Mouse (Mus musculus) retina, postnatal 1 day (tissue): ENCODE data around the gene Sit1.

ENCODE experiments used
- DNase-seq: peaks from one replicate; pipeline ENCODE4 v3.0.0-alpha.2; 2012

Sit1 gene

GRCm38 (mm10) chr4:43483535-43484091 is at the start of gene Sit1:
Gene Sit1 (minus strand): TSS chr4:43483734.
- no peak for DNase-seq

GRCm38 (mm10) chr4:43533270-43533669 is 49.7 kb upstream of the Sit1 start:
- no peak for DNase-seq

DNA sequence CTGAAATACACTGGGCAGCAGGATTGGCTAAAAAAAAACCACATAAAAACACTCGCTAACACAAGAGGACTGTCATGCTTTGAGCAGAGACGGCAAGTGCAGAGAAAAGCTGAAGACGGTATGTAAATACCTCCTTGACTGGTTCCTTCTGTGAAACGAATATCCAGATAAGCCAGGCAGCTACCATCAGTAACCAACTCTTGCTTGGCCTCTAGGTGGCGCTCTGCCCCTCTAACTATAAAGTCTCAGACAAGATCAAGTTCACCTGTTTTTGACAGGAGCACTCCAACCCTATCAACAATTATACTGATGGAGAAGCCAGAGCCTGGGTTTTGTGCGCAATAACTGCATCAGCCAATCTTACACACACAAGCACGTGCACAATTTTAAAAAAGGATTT is 47.0 kb upstream of the Sit1 start:
- DNase-seq = peak; percentile 76

- DNase-seq = peak; percentile 26
Observed at GRCm38 (mm10) chr4:43530081-43530501, 46.6 kb upstream of the Sit1 start.

DNA sequence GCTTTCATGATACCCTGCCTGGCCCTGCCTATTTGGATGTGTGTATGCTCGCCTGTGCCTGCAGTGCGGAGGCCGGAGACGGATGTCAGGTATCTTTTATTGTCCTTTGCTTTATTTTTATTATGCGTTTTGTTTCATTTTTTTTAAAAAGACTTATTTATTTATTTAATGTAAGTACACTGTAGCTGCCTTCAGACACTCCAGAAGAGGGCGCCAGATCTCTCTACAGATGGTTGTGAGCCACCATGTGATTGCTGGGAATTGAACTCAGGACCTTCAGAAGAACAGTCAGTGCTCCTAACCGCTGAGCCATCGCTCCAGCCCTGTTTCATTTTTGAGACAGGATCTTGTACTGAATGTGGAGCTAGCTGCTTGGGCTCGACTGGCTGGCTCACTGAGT is 45.0 kb upstream of the Sit1 start:
- DNase-seq = peak; percentile 21

DNA sequence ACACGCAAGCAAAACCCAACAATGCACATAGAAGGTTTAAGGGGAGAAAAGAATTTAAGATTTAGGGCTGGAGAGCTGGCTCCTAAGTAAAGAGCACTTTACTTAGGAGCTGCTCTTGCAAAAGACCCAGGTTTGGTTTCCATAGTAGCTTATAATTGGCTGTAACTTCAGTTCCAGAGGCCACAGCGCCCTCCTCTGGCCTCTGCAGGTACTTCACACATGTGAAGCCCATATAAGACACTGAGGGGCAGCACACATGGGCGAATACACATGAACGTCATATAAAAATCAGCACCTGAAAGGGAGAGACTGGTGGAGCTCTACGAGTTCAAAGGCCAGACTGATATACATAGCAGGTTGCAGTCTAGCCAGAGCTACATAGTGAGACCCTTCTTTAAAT is 44.3 kb upstream of the Sit1 start:
- DNase-seq = peak; percentile 23

DNA sequence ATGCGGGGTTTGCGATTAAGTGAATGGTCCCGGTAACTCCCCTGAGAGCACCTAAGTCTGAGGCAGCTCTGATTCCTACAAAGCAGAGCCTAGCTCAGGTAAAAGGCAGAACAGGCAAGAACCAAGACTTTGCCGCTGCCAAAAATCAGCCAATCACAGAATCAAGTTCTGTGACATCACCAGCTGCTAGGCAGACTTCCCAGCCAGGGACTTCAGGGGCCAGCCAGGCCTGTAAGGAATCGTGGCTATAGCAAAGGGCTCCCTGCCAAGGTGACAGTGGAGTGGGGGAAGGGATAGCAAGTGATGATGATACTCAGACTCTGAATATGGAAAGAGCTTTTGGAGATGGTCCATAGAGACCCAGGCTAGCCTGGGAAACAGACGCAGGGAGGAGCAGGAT is 36.4 kb upstream of the Sit1 start:
- DNase-seq = peak; percentile 84

DNA sequence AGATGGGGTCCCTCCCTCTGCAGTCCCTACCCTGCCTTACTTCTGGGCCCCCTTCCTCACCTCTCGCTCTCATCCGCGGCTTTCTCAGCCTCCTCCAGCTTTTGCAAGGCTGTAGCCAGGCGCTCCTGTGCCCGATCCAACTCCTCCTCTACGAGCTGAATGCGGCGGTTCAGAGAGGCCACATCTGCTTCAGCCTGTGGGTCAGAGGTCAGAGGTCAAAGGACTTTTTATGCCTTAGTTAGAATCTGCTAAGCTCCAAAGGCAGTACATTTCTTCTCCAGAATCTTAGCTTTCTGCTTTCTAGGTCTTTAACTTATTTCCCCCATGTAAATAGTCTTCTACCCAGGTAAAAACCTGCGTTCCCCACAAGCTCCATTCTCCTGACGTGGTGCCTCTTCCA is 36.0 kb upstream of the Sit1 start:
- no peak for DNase-seq

GRCm38 (mm10) chr4:43515764-43516708 is 32.5 kb upstream of the Sit1 start:
- DNase-seq = no peak

- no peak for DNase-seq
Observed at GRCm38 (mm10) chr4:43513791-43514190, 30.3 kb upstream of the Sit1 start.

- DNase-seq = no peak
Observed at GRCm38 (mm10) chr4:43513300-43513699, 29.8 kb upstream of the Sit1 start.

DNA sequence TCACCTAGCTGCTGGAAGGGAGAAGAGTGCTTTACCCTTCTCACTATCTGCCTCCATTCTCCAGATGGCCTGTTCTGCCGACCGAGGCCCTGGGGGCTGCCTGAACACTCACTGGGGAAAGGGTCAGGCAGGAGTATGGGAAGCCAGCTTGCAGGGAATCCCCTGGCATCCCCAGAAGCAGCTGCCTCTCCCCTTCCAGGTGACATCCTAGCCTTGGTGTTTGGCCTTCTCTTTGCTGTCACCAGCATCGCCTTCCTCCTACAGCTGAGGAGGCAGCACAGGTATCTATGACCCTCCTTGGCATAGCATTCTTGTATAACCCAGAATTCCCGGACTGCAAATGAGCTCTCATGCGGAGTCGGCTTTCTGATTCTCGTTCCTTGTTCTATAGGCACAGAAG is 29.1 kb upstream of the Sit1 start:
- no peak for DNase-seq

- no peak for DNase-seq
Observed at GRCm38 (mm10) chr4:43511675-43512454, 28.3 kb upstream of the Sit1 start.

DNA sequence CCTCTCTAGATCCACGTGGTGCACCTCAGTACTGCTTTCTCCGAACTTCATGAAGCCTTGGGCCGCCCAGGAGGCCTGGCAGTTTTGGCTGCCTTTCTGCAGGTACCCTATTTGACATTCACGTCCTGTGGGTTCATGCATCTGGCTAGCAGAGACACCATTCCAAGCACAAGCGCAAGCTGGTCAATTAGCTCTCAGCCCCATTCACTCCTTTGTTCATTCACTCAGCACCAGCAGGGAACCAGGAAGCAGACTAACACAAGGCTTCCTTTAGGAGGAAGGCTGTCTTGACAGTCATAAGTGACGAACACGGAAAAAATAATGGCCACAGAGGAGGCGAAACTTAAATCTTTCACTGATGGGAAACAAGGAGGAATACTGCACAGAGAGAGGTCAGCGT is 25.6 kb upstream of the Sit1 start:
- DNase-seq = peak; percentile 53

- peak; percentile 75 for DNase-seq
Observed at GRCm38 (mm10) chr4:43508666-43508997, 25.1 kb upstream of the Sit1 start.

DNA sequence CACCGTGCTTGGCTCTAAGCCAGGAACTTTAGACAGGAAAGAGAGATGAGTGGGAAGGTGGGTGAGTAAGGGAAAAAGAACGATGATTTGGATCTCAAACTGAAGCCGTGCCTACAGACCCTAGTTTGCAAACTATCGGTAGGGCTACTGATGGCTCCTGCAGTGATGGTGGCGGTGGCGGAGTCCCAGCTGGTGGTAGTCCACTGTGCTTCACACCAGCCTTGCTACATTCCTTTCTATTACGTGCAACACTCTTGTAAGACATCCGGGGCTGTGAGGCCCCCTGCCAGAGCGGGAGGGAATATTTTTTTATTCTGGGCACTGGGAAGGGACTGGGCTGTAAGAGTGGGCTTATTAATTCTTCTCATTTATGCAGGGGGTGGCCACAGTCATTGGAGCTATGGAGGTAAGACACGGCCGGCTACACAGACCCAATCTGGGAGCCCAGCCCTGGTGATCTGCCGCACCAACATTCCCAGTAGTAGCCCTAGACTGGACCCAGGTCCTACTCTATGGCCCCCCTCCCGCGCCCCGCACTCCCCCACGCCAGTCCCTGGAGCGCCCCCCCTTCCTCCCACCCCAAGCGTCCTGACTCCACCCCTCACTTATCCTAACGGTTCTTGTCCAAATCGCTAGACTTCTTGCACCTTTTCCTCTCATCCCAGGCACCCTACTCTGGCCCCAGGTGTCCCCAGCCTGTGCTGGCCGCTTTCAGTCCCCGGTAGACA is 24.6 kb upstream of the Sit1 start:
- no peak for DNase-seq

- no peak for DNase-seq
Observed at GRCm38 (mm10) chr4:43506536-43507185, 23.1 kb upstream of the Sit1 start, which contains the start of gene Car9. Gene Car9 (plus strand): TSS chr4:43506966.

DNA sequence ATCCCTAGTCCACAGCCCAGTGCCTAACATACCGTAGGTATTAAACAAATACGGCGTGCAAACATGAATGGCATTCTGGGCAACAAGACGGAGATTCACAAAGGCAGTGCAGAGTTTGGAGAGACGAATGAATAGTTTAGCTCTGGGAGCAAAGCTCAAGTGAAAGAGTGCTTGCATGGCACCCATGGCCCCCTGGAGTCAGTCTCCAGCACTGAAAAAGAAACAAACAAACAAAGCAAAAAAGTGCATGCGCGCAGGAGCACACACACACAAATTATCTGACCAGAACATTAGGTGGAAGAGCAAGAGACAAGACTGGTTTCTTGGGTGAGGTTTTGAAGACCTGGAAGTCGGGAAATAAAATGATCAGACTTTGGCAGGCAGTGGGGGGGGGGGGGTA is 22.5 kb upstream of the Sit1 start:
- no peak for DNase-seq

DNA sequence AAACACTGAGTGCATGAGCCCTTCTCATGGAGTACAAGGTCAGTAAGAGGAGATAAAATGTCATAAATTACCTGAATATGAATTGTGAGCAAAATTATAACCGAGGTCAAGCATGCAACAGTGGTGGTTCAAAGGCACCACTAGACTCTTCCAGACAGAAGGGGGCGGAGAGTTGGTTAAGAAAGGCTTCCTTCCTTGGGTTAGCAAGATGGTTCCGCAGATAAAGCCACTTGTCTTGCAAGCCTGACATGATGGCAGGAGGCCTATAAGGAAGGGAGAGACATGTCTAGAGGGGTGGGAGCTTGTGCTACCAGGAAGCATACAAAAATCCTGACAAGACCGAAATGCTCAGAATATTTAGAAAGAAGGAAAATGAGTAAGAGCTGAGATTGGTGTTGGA is 20.7 kb upstream of the Sit1 start:
- DNase-seq = no peak

DNA sequence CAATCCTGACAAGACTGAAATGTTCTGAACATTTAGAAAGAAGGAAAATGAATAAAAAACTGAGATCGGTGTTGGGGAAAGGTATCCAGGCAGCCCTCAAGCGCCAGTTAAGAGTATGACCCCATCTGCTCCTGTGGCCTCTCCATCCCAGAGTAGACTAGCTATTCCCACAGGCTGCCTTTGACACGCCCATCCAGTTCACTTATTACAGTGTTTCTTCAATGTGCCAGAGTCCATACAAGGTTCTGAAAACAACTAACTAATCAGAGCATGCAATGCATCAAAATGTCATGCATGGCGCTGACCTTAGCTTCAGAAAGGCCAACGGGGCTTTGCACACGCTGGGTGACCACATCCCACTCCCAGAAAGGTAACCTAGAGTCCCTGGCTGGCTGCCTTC is 20.0 kb upstream of the Sit1 start:
- no peak for DNase-seq

DNA sequence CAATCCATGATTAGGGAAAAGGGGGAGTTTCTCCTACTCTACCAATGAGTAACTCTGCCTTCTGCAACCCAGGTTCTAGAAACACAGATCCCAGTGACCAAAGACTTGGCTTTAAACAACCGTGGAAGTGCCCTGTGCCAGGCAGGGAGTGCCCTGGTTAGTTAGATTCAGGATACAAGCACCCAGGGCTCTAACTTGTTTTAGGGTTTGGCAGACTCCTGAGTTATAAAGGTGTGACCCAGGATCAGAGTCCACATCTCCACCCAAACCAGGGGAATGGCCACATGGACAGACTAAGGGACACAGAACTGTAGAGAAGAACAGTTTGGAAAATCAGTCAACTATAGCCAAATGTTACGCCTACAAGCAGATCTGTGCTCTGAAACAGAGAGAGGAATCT is 19.5 kb upstream of the Sit1 start:
- DNase-seq = no peak
